Mouse (Mus musculus) forebrain, embryonic 10.5 days (tissue): ENCODE results near the gene Pi4ka. TPM values are rescaled to one million over a fixed set of nuclear protein-coding genes. Genes with fewer than 3 reads are reported as not detected.
A peak's percentile ranks its signal among the peaks of the same experiment; 100 is the strongest.

ENCODE experiments used
- DNase-seq: peaks from one replicate; pipeline ENCODE4 v3.0.0-alpha.2; 2017; ENCODE audit warnings: low spot score; ENCODE audit errors: extremely low spot score
- H3K27ac ChIP-seq: fragments of 300-500 bp; sonication (generic); 2 replicates; pipeline ENCODE4 v1.5.1; 2016; ENCODE audit warnings: mild to moderate bottlenecking
- H3K27me3 ChIP-seq: fragments of 300-500 bp; sonication (generic); 2 replicates; pipeline ENCODE4 v1.6.1; 2016; ENCODE audit warnings: mild to moderate bottlenecking; ENCODE audit not compliant: poor library complexity, severe bottlenecking
- H3K36me3 ChIP-seq: fragments of 300-500 bp; sonication (generic); replicated peaks from 2 replicates; pipeline ENCODE4 v1.6.1; 2016; ENCODE audit warnings: mild to moderate bottlenecking, moderate library complexity
- H3K4me1 ChIP-seq: fragments of 300-500 bp; sonication (generic); 2 replicates; pipeline ENCODE4 v1.6.1; 2016
- H3K4me3 ChIP-seq: fragments of 300-500 bp; sonication (generic); 2 replicates; pipeline ENCODE4 v1.5.1; 2016; ENCODE audit warnings: mild to moderate bottlenecking, moderate library complexity
- H3K9me3 ChIP-seq: fragments of 300-500 bp; sonication (generic); 2 replicates; pipeline ENCODE4 v1.6.1; 2016; ENCODE audit warnings: mild to moderate bottlenecking, moderate library complexity
- WGBS: fragments of 180-500 bp; shearing (Covaris S2); methylation state at CpG from one replicate; pipeline ENCODE4 v1.1.7; 2016; 5-methylcytosine and 5-hydroxymethylcytosine counted together
- polyA plus RNA-seq: library from polyadenylated mRNA; unstranded; fragments of >200 nt; fragmentation: Nextera tagmentation; extraction: Ambion mirVana; gene quantifications from 2 replicates; pipeline ENCODE4 v1.2.1, GENCODE M21; 2016

Gene Pi4ka
- polyA plus RNA-seq, 1 experiment from 2014 or later, result 39.2 TPM

DNA sequence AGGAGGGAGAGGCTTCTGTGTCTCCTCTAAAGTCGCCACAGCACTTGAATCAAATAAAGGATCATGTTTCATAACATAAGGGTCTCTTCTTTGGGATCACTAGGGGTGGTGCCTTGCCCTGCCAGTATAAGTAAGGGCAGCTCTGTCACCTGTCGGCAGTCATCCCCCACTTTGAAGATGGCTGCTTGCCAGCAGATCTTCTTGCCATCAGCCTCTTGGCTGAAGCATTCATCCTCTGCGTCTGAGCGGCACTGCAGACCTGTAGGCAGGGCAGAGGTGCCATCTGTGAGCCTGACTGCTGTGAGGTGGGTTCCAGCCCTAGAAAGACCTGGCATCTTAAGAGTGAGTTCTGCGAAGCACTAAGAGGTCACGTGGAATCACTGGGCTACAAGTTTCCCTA, 123.0 kb downstream of the Pi4ka start:
- Histone ChIP-seq H3K4me3 (no peak overlapping the region), H3K27me3 (peaks cover 18% of the 10 kb centered on the region), H3K4me1 (peaks cover 2% of the 10 kb centered on the region), H3K36me3 (peaks cover 85% of the 10 kb centered on the region), H3K27ac (no peak overlapping the region), H3K9me3 (no peaks in the 10 kb centered on the region)
- no peak for DNase-seq
- 90% methylated on average over 6 of the region's 6 CpGs for WGBS

DNA sequence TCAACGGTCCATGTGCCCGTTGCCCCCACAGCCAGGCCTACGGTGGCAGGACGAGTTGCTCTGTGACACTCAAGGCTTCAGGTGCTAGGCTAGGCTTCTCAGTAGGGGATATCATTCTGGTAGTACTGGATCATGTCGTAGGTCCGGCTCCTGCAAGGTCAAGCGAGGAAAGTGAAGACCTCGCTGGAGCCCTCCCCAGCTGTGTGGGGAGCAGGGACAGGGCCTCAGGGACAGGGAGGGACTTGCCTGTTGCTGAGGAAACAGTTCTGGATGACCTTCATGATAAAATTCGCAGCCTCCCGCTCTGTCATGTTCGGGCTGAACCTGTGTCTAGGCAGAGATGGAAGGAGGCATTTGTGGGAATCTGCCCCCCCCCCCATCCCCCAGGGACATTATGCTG, 125.6 kb downstream of the Pi4ka start:
- WGBS, result 95% methylated on average over 11 of the region's 11 CpGs
- no peak overlapping the region for H3K27ac ChIP-seq
- peaks cover 23% of the 10 kb centered on the region for H3K4me1 ChIP-seq
- peaks cover 64% of the 10 kb centered on the region for H3K36me3 ChIP-seq
- no peak overlapping the region for H3K4me3 ChIP-seq
- no peak for DNase-seq
- H3K27me3 ChIP-seq, result peaks cover 38% of the 10 kb centered on the region
- H3K9me3 ChIP-seq, result no peaks in the 10 kb centered on the region

DNA sequence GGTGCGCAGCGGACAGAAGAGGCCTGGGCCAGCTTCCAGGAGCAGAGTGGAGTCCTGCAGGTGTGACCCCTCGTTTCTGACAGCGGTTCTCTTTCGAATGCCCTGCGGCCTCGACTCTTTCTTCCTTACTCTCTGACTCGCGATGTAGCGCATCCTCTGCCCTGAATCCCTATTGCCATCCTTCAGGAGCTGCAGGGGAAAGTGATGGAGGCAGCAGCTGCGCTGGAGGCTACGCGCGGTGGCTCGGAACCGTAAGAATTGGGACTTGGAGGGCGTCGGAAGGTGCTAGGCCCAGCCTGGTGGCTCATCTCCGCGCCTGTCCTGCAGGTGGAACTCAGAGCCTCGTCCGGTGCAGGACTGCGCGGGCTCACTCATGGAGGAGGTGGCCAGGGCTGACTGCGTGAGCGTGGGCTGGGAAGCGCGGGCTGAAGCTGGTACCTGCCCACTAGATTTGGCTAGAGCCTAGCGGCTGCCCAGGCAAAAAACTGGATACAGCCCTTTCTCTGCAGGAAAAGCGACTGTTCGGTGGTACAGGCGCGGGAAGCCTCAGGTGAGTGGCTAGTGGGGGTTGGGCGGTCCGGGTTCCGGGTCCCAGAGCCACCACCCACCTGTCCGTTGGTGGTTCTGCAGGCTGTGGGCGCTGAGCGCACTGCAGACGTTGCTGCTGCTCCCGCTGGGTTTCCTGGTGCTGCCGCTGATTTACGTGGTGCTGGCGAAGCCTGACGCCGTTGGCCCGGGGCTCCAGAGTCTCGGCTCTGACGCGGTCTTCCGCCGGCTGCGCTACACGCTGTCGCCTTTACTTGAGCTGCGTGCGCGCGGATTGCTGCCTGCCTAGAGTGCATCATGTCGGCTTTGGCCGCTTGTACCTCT, 128.5 kb downstream of the Pi4ka start:
- H3K27ac ChIP-seq, result no peak overlapping the region
- DNase-seq, result peak; percentile 31
- H3K27me3 ChIP-seq, result peaks cover 38% of the 10 kb centered on the region
- WGBS, result 2% methylated on average over 61 of the region's 61 CpGs
- H3K9me3 ChIP-seq, result no peaks in the 10 kb centered on the region
- H3K4me3 ChIP-seq, result peak overlapping the region; percentile 70
- H3K36me3 ChIP-seq, result peaks cover 37% of the 10 kb centered on the region
- H3K4me1 ChIP-seq, result peaks cover 23% of the 10 kb centered on the region

DNA sequence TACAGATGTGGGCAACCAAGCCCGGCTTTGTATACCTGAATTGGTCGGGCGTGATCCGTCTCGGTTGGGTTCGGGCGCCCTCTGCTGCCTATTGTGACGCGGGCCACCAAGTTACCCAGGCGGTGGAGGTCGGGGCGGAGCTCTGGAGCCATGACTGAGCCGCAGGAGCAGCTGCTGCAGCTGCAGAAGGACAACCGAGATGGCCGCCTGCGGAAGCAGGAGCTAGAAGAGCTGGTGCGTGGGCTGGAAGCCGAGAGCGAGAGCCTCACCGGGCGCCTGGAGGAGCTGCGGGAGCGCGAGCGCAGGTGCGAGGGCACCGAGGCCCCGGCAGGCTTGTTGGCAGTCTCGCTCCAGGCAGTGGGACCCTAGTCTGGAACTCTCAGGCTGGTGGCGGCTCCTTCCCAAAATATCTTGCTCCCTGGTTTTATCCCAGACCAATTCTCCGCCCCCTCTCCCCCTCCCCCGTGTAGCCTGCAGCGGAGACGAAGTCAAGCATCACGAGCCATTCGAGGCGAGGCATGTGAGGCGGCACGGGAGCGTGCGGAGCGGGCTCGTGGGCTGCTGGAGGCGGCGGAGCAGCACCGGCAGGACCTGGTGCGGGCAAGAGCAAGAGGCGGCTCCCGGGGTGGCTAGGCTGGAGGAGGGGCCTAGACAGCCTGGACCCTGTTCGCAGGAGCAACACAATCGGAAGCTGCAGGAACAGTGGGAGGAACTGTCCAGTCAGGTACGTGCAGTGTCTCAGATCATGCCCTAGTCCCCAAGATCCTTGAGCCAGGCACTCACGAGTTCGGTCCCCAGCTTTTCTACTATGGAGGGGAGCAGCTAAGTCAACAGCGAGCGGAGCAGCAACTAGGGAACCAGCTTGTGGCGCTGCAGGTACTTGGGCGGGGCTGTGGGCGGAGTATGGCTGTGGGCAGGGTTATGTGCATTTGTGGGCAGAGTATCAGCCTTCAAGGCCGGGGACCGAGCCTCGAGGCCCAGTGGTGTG, 129.7 kb downstream of the Pi4ka start:
- peaks cover 26% of the 10 kb centered on the region for H3K36me3 ChIP-seq
- peak overlapping the region; percentile 70 for H3K4me3 ChIP-seq
- peak; percentile 94 for DNase-seq
- H3K4me1 ChIP-seq, result peaks cover 23% of the 10 kb centered on the region
- peaks cover 38% of the 10 kb centered on the region for H3K27me3 ChIP-seq
- H3K9me3 ChIP-seq, result no peaks in the 10 kb centered on the region
- WGBS, result under 1% methylated on average over 62 of the region's 62 CpGs
- H3K27ac ChIP-seq, result peak overlapping the region; percentile 83

DNA sequence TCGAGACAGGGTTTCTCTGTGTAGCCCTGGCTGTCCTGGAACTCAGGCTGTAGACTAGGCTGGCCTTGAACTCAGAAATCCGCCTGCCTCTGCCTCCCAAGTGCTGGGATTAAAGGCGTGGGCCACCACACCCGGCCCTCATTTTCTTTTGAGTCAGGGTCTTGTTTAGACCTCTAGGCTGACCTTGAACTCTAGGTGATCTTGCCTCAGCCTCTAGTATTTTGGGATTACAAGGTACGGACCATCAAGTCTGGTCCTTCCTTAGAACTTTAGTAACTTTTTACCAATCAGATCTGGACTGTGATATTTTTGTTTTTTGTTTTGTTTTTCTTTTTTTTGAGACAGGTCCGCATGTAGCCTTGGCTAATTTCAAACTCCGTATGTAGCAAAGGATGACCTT, 130.4 kb downstream of the Pi4ka start, which contains the start of gene Tmem191c:
Tmem191c (plus strand) TSS at position 357 of the 400 bp plus-strand sequence.
- peaks cover 23% of the 10 kb centered on the region for H3K4me1 ChIP-seq
- peak within 1 kb of the TSS; percentile 70 for H3K4me3 ChIP-seq
- H3K27ac ChIP-seq, result peak within 1 kb of the TSS; percentile 83
- peaks cover 4% of the 10 kb centered on the region; the same call in 1 of the 2 replicates for H3K9me3 ChIP-seq
- no peak for DNase-seq
- H3K27me3 ChIP-seq, result peaks cover 38% of the 10 kb centered on the region
- peaks cover 20% of the 10 kb centered on the region for H3K36me3 ChIP-seq
- WGBS, result 60% methylated on average over 7 of the region's 7 CpGs

DNA sequence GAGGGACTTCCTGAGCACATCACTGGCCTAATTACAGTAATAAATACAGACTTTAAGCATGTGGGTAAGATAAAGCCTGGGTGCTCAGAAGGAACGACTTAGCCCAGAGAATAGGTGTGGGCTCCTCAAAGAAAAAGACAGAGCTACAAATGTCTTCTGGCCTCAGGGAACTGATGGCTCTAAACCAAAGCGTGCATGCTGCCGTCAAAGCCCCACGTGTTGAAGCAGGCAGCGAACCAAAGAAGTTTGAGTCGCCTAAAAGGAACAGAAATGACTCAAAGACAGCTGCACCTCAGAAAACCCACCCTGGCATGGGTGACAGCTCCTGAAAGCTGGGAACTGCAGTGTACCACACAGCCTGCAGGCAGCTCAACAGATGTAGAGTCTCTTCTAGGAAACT, 134.3 kb downstream of the Pi4ka start:
- Histone ChIP-seq H3K4me3 (no peak overlapping the region), H3K4me1 (peaks cover 8% of the 10 kb centered on the region), H3K27me3 (peaks cover 6% of the 10 kb centered on the region), H3K9me3 (peaks cover 8% of the 10 kb centered on the region; the same call in 1 of the 2 replicates), H3K36me3 (no peaks in the 10 kb centered on the region), H3K27ac (no peak overlapping the region)
- 79% methylated on average over 6 of the region's 6 CpGs for WGBS
- no peak for DNase-seq

DNA sequence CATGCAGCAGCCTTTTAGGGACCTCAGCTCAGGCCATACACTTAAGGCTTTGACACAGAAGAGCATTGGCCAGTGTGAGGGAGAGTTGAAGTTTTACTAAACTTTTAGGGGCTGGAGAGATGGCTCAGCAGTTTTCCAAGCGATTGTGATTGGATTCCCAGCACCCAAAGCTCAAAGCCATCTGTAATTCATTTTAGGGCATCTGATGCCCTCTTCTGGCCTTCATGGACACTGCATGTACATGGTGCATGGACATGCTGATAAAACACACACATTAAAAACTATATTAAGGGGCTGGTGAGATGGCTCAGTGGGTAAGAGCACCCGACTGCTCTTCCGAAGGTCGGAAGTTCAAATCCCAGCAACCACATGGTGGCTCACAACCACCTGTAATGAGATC, 135.0 kb downstream of the Pi4ka start:
- Histone ChIP-seq H3K36me3 (no peaks in the 10 kb centered on the region), H3K27me3 (no peaks in the 10 kb centered on the region), H3K4me3 (no peak overlapping the region), H3K27ac (no peak overlapping the region), H3K9me3 (peaks cover 8% of the 10 kb centered on the region; the same call in 1 of the 2 replicates), H3K4me1 (peaks cover under 1% of the 10 kb centered on the region)
- 72% methylated on average over 4 of the region's 4 CpGs for WGBS
- DNase-seq, result no peak

DNA sequence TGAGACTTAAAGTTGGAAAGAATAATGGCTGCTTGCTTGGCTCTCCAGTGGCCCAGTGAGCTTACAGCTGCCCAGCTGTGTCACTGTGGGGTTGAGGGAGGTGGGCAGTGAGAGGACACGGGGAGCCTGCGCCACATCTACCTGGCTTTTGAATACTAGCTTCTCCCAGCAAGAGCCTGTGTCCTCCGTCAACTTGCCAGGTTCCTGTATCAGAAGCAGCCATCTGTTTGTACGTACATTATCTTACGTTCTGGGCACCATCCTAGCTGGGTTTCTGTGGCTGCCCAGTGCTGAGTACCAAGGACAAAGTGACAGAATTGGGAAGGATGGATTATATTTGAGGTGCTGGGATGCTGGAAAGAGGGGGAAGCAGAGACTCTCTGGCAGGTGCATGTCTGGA, 136.2 kb downstream of the Pi4ka start:
- WGBS, result 88% methylated on average over 5 of the region's 5 CpGs
- H3K4me3 ChIP-seq, result no peak overlapping the region
- no peaks in the 10 kb centered on the region for H3K4me1 ChIP-seq
- no peak overlapping the region for H3K27ac ChIP-seq
- no peak for DNase-seq
- H3K27me3 ChIP-seq, result no peaks in the 10 kb centered on the region
- no peaks in the 10 kb centered on the region for H3K36me3 ChIP-seq
- H3K9me3 ChIP-seq, result peaks cover 8% of the 10 kb centered on the region; the same call in 1 of the 2 replicates

DNA sequence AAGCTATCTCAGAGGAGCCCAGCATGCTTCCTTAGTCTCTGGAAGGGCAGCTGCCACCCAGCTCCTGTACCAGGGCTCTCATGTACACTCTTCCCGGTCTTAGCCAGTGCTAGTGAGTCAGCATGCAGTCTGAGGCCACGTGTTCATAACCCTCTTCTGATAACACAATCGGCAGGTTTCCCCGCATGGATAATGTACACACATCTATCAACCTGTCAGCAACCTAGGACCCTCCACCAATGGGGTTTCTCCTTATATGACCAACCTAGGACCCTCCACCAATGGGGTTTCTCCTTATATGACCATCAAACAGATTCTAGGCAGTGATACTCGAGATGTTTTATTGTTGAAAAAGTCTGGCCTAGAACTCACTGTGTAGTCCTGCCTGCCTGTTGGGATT, 138.2 kb downstream of the Pi4ka start:
- no peak overlapping the region for H3K4me3 ChIP-seq
- 84% methylated on average over 5 of the region's 5 CpGs for WGBS
- H3K36me3 ChIP-seq, result peaks cover 4% of the 10 kb centered on the region
- H3K4me1 ChIP-seq, result no peaks in the 10 kb centered on the region
- H3K27me3 ChIP-seq, result no peaks in the 10 kb centered on the region
- DNase-seq, result no peak
- H3K9me3 ChIP-seq, result peaks cover 8% of the 10 kb centered on the region; the same call in 1 of the 2 replicates
- no peak overlapping the region for H3K27ac ChIP-seq

DNA sequence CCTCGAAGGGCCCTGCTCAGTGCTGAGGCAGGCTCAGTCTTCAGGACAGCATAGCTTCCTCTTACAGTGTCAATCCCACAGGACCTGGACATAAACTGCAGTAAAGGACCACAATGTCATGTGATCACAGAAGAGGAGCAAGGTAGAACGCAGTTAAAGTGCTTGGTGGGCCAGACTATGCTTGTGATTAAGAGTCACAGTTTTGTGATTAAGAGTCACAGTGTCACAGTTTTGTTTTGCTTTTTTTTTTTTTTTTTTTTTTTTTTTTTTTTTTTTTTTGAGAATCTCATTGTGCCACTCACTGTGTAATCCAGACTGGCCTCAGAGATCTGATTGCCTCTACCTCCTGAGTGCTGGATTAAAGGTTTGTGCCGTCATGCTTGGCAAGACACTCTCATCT, 140.0 kb downstream of the Pi4ka start:
- Histone ChIP-seq H3K36me3 (peaks cover 20% of the 10 kb centered on the region), H3K4me1 (no peaks in the 10 kb centered on the region), H3K27ac (no peak overlapping the region), H3K27me3 (no peaks in the 10 kb centered on the region), H3K9me3 (peaks cover 7% of the 10 kb centered on the region; the same call in 1 of the 2 replicates), H3K4me3 (no peak overlapping the region)
- DNase-seq, result no peak
- 80% methylated on average over 3 of the region's 3 CpGs for WGBS

DNA sequence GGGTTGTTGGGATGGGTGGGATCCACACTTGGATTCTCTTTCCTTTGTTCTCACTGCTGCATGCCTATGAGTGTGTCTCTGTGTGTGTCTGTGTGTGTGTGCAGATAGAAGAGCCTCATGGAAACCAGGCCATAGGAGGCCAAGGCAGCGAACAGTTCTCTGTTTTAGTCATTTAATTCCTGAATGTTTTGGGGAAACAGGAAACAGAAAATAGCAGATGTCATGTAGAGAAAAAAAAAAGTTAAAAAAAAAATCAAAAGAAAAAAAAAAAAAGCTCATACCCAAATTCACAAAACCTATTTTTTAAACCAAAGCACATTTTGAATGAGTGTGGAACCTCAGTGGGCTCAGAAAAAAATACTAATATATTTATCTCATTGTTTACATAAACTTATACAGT, 144.8 kb downstream of the Pi4ka start:
- Histone ChIP-seq H3K9me3 (no peaks in the 10 kb centered on the region), H3K36me3 (peaks cover 65% of the 10 kb centered on the region), H3K27me3 (no peaks in the 10 kb centered on the region), H3K4me3 (no peak overlapping the region), H3K27ac (no peak overlapping the region), H3K4me1 (no peaks in the 10 kb centered on the region)
- 90% methylated on average over 1 of the region's 1 CpGs for WGBS
- no peak for DNase-seq

DNA sequence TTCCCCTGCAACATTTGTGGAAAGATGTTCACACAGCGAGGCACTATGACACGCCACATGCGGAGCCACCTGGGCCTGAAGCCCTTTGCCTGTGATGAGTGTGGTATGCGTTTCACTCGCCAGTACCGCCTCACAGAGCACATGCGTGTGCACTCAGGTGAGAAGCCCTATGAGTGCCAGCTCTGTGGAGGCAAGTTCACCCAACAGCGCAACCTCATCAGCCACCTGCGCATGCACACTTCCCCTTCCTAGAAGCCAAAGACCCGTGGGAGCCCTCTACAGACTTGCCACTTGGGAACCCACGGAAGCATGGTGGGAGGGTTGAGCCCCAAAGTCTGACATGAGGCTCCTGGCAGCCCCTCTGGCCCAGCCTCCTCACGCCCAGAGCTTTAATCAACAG, 147.2 kb downstream of the Pi4ka start:
- H3K27ac ChIP-seq, result no peak overlapping the region
- H3K9me3 ChIP-seq, result no peaks in the 10 kb centered on the region
- H3K4me1 ChIP-seq, result peaks cover 11% of the 10 kb centered on the region
- DNase-seq, result no peak
- H3K4me3 ChIP-seq, result no peak overlapping the region
- 93% methylated on average over 12 of the region's 12 CpGs for WGBS
- peaks cover 81% of the 10 kb centered on the region for H3K36me3 ChIP-seq
- no peaks in the 10 kb centered on the region for H3K27me3 ChIP-seq
